18 mouse cellular contexts compared by ENCODE assay signal in genomic region chr13:56535570-56535969, GRCm38 (mm10). TPM values are rescaled to one million over a fixed set of nuclear protein-coding genes. Genes with fewer than 3 reads are reported as not detected.
A peak's percentile ranks its signal among the peaks of the same experiment; 100 is the strongest.
DNase-seq lines count a peak whose midpoint lies in the region; ATAC-seq and TF ChIP-seq lines count a peak whose summit lies in the region.
"Had no signal": no experiment of that assay in that cellular context is flagged by ENCODE, and none has a peak within 500 bp of the region (broad histone marks: within the 10 kb centered on the region; RNA-seq: fewer than 3 reads in every experiment).

No protein-coding gene starts in this region.

- H3K9ac ChIP-seq in intestine, postnatal 0 days (ENCODE audit: low read depth, low read length) = no peak overlapping the region
- H3K9ac ChIP-seq in intestine, embryonic 15.5 days = no peak overlapping the region
- no peak overlapping the region for H3K9ac ChIP-seq in lung, postnatal 0 days (replicated peaks; ENCODE audit: low read depth)
- H3K9ac ChIP-seq: embryonic facial prominence, embryonic 13.5 days; kidney, embryonic 15.5 days; limb, embryonic 13.5 days had no signal

- ATAC-seq in intestine, postnatal 0 days = no peak
- ATAC-seq in intestine, embryonic 15.5 days = no peak
- no peak for ATAC-seq in lung, postnatal 0 days

- TF ChIP-seq CTCF in intestine, postnatal 0 days (IDR thresholded peaks at IDR 0.05; ENCODE audit: low read depth) = peak; percentile 33; the same call in 1 of the 2 replicates
- peak; percentile 25; the same call in 1 of the 2 replicates for TF ChIP-seq CTCF in lung, postnatal 0 days (IDR thresholded peaks at IDR 0.05)
- peak; percentile 19; the same call in 1 of the 2 replicates for TF ChIP-seq CTCF in brain, embryonic 14.5 days (IDR thresholded peaks at IDR 0.05; ENCODE audit: borderline replicate concordance, extremely low read depth, insufficient read depth, insufficient read length)

- H3K4me1 ChIP-seq in intestine, postnatal 0 days (replicated peaks; ENCODE audit: control insufficient read depth, insufficient read depth, low read length) = no peaks in the 10 kb centered on the region
- no peaks in the 10 kb centered on the region; the same call in 1 of the 2 replicates for H3K4me1 ChIP-seq in intestine, embryonic 15.5 days (replicated peaks)
- no peaks in the 10 kb centered on the region for H3K4me1 ChIP-seq in lung, postnatal 0 days (ENCODE audit: insufficient read depth, low read depth, low read length)
- no peaks in the 10 kb centered on the region for H3K4me1 ChIP-seq in hindbrain, embryonic 10.5 days (replicated peaks)
- H3K4me1 ChIP-seq: embryonic facial prominence, embryonic 13.5 days; kidney, embryonic 15.5 days; limb, embryonic 13.5 days had no signal

- DNase-seq in lung, postnatal 0 days (ENCODE audit: low spot score) = no peak
- no peak for DNase-seq in lung, postnatal 25 days (ENCODE audit: low spot score)
- DNase-seq in A20 (ENCODE audit: low read depth, low spot score) = peak; percentile 9
- no peak for DNase-seq in brain, embryonic 14.5 days (ENCODE audit: low read depth)
- DNase-seq in hindbrain, embryonic 10.5 days (ENCODE audit: low spot score) = no peak
- DNase-seq: cerebellum, adult 9-11 months; midbrain, embryonic 14.5 days had no signal

- no peak for TF ChIP-seq EP300 in lung, postnatal 0 days (IDR thresholded peaks at IDR 0.05)

- H3K27ac ChIP-seq in intestine, postnatal 0 days (ENCODE audit: low read depth, low read length) = no peak overlapping the region
- no peak overlapping the region for H3K27ac ChIP-seq in intestine, embryonic 15.5 days
- no peak overlapping the region for H3K27ac ChIP-seq in lung, postnatal 0 days (ENCODE audit: low read length)
- H3K27ac ChIP-seq in hindbrain, embryonic 10.5 days = no peak overlapping the region
- H3K27ac ChIP-seq: embryonic facial prominence, embryonic 13.5 days; kidney, embryonic 15.5 days; limb, embryonic 13.5 days; macrophage had no signal

- no peak overlapping the region for H3K4me2 ChIP-seq in intestine, postnatal 0 days (replicated peaks; ENCODE audit: low read depth)
- H3K4me2 ChIP-seq in intestine, embryonic 15.5 days (replicated peaks) = no peak overlapping the region
- H3K4me2 ChIP-seq in lung, postnatal 0 days (replicated peaks; ENCODE audit: low read depth, low read length) = no peak overlapping the region
- H3K4me2 ChIP-seq: embryonic facial prominence, embryonic 13.5 days; kidney, embryonic 15.5 days; limb, embryonic 13.5 days had no signal

- 77% methylated on average over 5 of the region's 5 CpGs for WGBS in intestine, postnatal 0 days
- 75% methylated on average over 5 of the region's 5 CpGs for WGBS in intestine, embryonic 15.5 days
- WGBS in lung, postnatal 0 days = 64% methylated on average over 5 of the region's 5 CpGs
- WGBS in hindbrain, embryonic 10.5 days = 78% methylated on average over 5 of the region's 5 CpGs

- no peak for TF ChIP-seq POLR2A in brain, embryonic 14.5 days (IDR thresholded peaks at IDR 0.05; ENCODE audit: borderline replicate concordance, extremely low read depth, insufficient read depth, insufficient read length, poor library complexity, severe bottlenecking)

- H3K4me3 ChIP-seq in intestine, postnatal 0 days (ENCODE audit: low read depth, low read length) = no peak overlapping the region
- no peak overlapping the region for H3K4me3 ChIP-seq in intestine, embryonic 15.5 days (replicated peaks)
- H3K4me3 ChIP-seq in lung, postnatal 0 days (ENCODE audit: low read depth, low read length) = no peak overlapping the region
- no peak overlapping the region for H3K4me3 ChIP-seq in hindbrain, embryonic 10.5 days
- H3K4me3 ChIP-seq: embryonic facial prominence, embryonic 13.5 days; kidney, embryonic 15.5 days; limb, embryonic 13.5 days had no signal

- no peaks in the 10 kb centered on the region for H3K9me3 ChIP-seq in intestine, postnatal 0 days (ENCODE audit: control insufficient read depth)
- H3K9me3 ChIP-seq in intestine, embryonic 15.5 days = no peaks in the 10 kb centered on the region
- no peaks in the 10 kb centered on the region for H3K9me3 ChIP-seq in lung, postnatal 0 days (ENCODE audit: low read length)
- H3K9me3 ChIP-seq in hindbrain, embryonic 10.5 days = peaks cover 11% of the 10 kb centered on the region

- no peaks in the 10 kb centered on the region for H3K36me3 ChIP-seq in intestine, postnatal 0 days (ENCODE audit: control insufficient read depth, insufficient read depth)
- H3K36me3 ChIP-seq in intestine, embryonic 15.5 days = no peaks in the 10 kb centered on the region
- no peaks in the 10 kb centered on the region for H3K36me3 ChIP-seq in lung, postnatal 0 days (ENCODE audit: insufficient read depth, low read length)
- 0 out of 2 replicates have a peak, but pooled peaks cover 5% of the 10 kb centered on the region for H3K36me3 ChIP-seq in hindbrain, embryonic 10.5 days
- H3K36me3 ChIP-seq: embryonic facial prominence, embryonic 13.5 days; G1E had no signal

- no peaks in the 10 kb centered on the region for H3K27me3 ChIP-seq in intestine, postnatal 0 days (replicated peaks; ENCODE audit: control insufficient read depth, insufficient read depth, low read length)
- H3K27me3 ChIP-seq in intestine, embryonic 15.5 days (replicated peaks) = no peaks in the 10 kb centered on the region
- no peaks in the 10 kb centered on the region for H3K27me3 ChIP-seq in lung, postnatal 0 days (replicated peaks; ENCODE audit: insufficient read depth, low read length)
- no peaks in the 10 kb centered on the region for H3K27me3 ChIP-seq in hindbrain, embryonic 10.5 days (ENCODE audit: insufficient read depth, poor library complexity, severe bottlenecking)
- H3K27me3 ChIP-seq: embryonic facial prominence, embryonic 13.5 days; kidney, embryonic 15.5 days; limb, embryonic 13.5 days had no signal

RNA-seq across cellular contexts. Expression of gene Lect2, which starts 12.7 kb away (rescaled TPM):
- polyA plus RNA-seq in intestine, postnatal 0 days (2015; fragmentation: Nextera tagmentation; extraction: Ambion mirVana) = 48.8 and 59.0 TPM in 2 replicates
- polyA plus RNA-seq in intestine, embryonic 15.5 days (2015; fragmentation: Nextera tagmentation; extraction: Ambion mirVana) = 12.4 and 13.2 TPM in 2 replicates
- not detected in 2 replicates for polyA plus RNA-seq in lung, postnatal 0 days (2015; fragmentation: Nextera tagmentation; extraction: Ambion mirVana)
- polyA plus RNA-seq in brain, embryonic 14.5 days (2012; rRNA removed) = 0.14 TPM in 1 of 2 replicates, not detected in the other
- not detected in 2 replicates for polyA plus RNA-seq in hindbrain, embryonic 10.5 days (2016; fragmentation: Nextera tagmentation; extraction: Ambion mirVana)
- polyA plus RNA-seq: embryonic facial prominence, embryonic 13.5 days; G1E; heart, embryonic 16.5 days; hindbrain, embryonic 11.5 days; limb, embryonic 13.5 days; macrophage; midbrain, embryonic 14.5 days; urinary bladder, adult 2 months had no signal

RNA-seq across cellular contexts. Expression of gene Fbxl21, which starts 13.3 kb away (rescaled TPM):
- 3.7 and 4.0 TPM in 2 replicates for polyA plus RNA-seq in intestine, postnatal 0 days (2015; fragmentation: Nextera tagmentation; extraction: Ambion mirVana)
- polyA plus RNA-seq in intestine, embryonic 15.5 days (2015; fragmentation: Nextera tagmentation; extraction: Ambion mirVana) = 1.2 and 2.1 TPM in 2 replicates
- polyA plus RNA-seq in lung, postnatal 0 days (2015; fragmentation: Nextera tagmentation; extraction: Ambion mirVana) = 0.58 and 0.67 TPM in 2 replicates
- 3.8 and 4.0 TPM in 2 replicates for polyA plus RNA-seq in brain, embryonic 14.5 days (2012; rRNA removed)
- polyA plus RNA-seq in hindbrain, embryonic 10.5 days (2016; fragmentation: Nextera tagmentation; extraction: Ambion mirVana) = 1.4 and 3.2 TPM in 2 replicates
- polyA plus RNA-seq: G1E had no signal

RNA-seq across cellular contexts. Expression of gene Il9, which starts 53.5 kb away (rescaled TPM):
- polyA plus RNA-seq in intestine, postnatal 0 days (2015; fragmentation: Nextera tagmentation; extraction: Ambion mirVana) = not detected in 2 replicates
- polyA plus RNA-seq in intestine, embryonic 15.5 days (2015; fragmentation: Nextera tagmentation; extraction: Ambion mirVana) = not detected in 2 replicates
- polyA plus RNA-seq in lung, postnatal 0 days (2015; fragmentation: Nextera tagmentation; extraction: Ambion mirVana) = not detected in 2 replicates
- polyA plus RNA-seq in brain, embryonic 14.5 days (2012; rRNA removed) = not detected in 2 replicates
- not detected in 2 replicates for polyA plus RNA-seq in hindbrain, embryonic 10.5 days (2016; fragmentation: Nextera tagmentation; extraction: Ambion mirVana)
- polyA plus RNA-seq: embryonic facial prominence, embryonic 13.5 days; G1E; heart, embryonic 16.5 days; hindbrain, embryonic 11.5 days; kidney, embryonic 15.5 days; limb, embryonic 13.5 days; liver, embryonic 16.5 days; macrophage; midbrain, embryonic 14.5 days; urinary bladder, adult 2 months had no signal

Comparison
In these comparisons a context has a peak if more than half of its experiments do, and no peak if none do; other contexts are left out.
1. RNA of gene Lect2, which starts 12.7 kb away (polyA plus RNA-seq): 48.8 to 59.0 TPM in intestine, postnatal 0 days and 12.4 to 13.2 TPM in intestine, embryonic 15.5 days; 0.14 TPM in brain, embryonic 14.5 days, not detected in lung, postnatal 0 days and not detected in hindbrain, embryonic 10.5 days; every median in the first group is over 10 times any median in the second.
2. Peak in every context shown above with its lines, with median percentiles within 50 percentile points of each other: CTCF ChIP-seq.